Mouse (Mus musculus): ENCODE measurements at regions not wholly inside any gene's neighbourhood (a gene's known extent, or its start where the extent isn't known, plus 50 kb on each side); places are given as distances from the start of the nearest gene placed in this dataset.

DNA sequence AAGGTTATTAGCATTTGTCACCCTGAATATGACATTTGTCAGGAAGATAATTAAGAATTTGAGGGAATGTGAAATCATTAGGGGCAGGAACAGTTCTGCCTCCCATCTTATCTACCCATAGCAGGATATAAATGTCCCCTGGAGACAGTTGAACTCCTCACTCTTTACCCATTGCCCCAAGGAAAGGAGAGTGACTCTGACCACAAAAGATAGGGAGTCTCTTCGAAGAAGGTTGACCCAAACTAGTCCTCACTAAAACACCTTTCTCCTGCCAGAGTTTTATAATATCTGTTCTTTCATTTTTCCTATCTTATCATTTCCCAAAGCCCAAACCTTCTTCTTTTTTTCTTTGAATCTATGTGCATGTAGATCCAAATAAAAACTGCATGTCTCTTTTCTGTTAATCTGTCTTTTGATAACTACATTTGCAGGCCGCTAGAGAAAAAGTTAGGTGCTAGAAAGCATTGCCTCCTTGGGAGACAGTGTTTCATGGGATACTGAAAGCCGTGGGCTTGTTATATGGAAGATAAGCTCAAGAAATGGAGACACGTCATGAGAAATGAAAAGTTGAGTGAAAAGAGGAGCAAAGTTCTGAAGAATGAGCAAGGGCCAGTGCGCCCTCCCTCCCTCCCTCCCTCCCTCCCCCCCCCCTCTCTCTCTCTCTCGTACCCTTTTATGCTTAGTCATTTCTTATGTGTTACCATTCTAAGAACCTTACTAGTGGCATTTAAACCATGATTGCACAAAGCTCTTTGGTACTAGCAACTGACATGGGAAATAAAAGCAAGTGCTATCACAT lies 341.6 kb downstream of the Rnd3 start:
- in situ Hi-C loops (cut with MboI; ENCODE audit: unreplicated experiment in 2 of 2) = no loop called here

DNA sequence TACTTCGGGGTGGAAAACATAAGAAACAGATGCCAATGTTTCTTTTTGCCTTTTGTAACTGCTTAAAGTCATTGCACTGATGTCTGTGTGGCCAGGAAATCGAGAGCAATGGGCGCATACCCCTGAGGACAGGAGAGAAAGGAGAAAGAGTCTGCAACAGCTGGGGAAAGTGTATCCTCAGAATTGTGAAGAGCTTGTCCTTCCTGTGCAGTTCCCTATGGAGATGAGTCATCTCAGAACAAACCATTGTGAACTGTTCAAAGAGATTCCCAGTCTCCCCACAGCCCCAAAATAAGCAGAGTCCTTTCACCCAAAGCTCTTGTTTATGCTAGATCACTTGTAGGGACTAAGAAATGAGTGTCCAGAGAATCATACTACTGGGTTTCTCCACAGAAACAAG lies 343.3 kb downstream of the Rnd3 start:
- in situ Hi-C loops (cut with MboI; ENCODE audit: unreplicated experiment in 2 of 2) = no loop called here

DNA sequence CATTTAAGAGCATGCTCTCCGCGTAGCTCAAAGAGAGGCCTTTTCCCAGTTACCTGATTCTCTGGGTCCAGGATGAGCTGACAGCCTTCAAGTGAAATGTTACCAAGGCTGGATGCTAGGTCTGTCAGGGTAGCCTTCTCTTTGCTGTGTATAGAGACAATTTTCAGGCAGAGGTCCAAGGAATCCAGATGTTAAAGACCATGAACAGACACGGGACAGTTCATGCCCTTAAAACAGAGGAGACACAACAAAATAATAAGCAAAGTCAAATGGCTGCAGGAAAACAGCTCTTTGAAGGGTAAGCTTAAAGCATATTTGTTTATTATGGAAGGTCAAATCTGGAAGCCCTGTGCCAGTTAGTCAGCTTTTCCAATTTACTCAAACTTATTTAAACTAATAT lies 352.8 kb downstream of the Rnd3 start:
- in situ Hi-C loops (cut with MboI; ENCODE audit: unreplicated experiment in 2 of 2) = no loop called here

DNA sequence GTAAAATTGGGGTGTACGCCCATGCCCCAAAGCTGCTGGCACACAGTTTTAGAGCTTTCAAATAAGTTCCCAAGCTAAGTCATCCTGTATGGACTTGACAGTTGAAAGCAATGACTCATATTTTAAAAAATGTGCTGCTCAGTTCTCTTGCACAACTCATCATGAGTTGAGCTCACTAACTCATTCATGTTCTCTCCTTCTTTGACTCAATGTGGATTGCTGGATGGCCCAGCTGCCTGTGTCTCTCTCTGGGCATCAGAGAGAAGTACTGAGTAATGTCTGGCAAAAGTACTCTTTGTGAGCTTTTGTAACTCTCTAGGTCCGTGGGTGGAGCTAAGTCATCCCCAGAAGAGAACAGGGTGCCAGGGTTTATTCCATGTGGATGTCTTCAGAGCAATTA lies 355.3 kb downstream of the Rnd3 start:
- in situ Hi-C loops (cut with MboI; ENCODE audit: unreplicated experiment in 2 of 2) = no loop called here

DNA sequence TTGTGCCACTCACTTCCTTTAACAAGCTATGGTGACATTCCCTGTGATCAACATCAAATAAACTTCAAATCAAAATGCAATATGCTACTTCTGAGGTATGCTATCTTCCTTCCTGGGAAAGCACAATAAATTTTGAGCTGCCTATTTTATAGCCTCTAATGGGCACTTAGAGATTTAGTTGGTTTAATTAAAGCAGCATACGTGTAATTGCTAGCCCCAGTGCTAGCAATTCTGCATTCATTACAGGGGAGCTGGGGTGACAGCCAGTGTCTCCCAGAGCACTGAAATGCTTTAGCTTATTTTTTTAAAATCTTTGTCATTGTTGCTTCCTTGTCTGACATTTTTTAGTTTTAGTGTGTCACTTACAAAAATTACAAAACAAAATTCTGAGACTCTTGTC lies 355.8 kb downstream of the Rnd3 start:
- in situ Hi-C loops (cut with MboI; ENCODE audit: unreplicated experiment in 2 of 2) = no loop called here

DNA sequence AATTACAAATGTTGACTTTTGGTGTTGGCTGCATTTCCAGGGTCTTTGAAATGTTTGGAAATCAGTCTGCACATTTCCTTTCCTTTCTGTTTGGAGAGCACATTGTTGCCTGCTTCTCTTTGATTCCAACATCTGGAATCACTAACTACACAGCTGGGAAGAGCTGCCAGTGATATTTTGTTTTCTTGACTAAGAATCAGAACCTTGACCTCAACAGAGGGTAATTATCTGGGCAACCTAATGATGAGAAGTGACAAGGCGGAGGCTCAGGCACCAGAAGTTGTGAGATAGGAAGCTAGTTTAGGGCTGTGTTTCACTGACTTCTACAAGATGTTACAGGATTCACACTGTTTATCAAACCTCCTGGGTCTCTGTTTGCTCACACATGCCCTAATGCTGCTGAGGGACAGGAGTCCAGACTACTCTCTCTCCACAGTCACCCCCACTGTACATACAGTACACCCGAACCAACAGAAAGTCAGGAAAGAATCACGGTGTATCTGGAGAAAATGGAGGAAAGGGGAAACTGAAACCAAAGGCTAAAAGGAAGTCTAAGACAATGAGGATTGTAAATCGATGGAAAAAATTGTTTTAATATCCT lies 359.8 kb downstream of the Rnd3 start:
- in situ Hi-C loops (cut with MboI; ENCODE audit: unreplicated experiment in 2 of 2) = no loop called here

DNA sequence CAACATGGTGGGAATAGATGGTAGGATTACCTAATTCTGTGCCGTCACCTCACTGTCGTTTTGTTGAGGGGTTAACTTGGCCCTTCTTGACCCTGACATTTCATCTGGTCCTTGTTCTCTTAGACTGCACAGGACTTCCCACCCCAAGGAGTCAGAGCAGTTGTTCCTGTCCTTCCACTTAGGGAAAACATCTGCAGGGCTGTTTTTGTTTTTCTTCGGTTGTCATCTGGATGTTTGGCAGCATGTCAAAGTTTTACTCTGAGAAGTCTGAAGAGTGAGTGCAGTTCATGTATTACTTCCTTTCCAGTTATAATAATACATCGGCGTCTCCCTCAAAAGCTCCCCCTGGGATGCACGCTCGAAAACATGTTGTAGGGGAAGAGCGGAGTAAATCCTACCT lies 376.8 kb downstream of the Rnd3 start:
- in situ Hi-C loops (cut with MboI; ENCODE audit: unreplicated experiment in 2 of 2) = no loop called here

DNA sequence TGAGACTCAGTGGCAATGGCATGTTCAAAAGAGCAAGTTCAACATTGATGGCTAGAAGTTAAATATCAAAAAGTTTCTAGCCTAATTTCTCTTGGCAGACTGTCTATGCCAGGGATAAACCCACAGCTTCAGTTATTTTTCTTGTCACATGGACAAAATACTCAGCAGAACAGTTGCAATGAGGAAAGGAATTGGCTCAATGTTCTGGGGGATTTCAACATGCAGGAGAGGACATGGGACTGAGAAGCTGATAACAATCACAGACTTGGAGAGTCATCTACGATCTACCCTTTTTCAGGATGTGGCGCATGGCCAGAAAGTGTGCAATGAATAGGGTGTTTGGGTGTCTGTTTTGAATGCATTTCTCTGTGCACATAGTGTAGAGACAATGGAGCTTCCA lies 389.9 kb downstream of the Rnd3 start:
- in situ Hi-C loops (cut with MboI; ENCODE audit: unreplicated experiment in 2 of 2) = no loop called here

DNA sequence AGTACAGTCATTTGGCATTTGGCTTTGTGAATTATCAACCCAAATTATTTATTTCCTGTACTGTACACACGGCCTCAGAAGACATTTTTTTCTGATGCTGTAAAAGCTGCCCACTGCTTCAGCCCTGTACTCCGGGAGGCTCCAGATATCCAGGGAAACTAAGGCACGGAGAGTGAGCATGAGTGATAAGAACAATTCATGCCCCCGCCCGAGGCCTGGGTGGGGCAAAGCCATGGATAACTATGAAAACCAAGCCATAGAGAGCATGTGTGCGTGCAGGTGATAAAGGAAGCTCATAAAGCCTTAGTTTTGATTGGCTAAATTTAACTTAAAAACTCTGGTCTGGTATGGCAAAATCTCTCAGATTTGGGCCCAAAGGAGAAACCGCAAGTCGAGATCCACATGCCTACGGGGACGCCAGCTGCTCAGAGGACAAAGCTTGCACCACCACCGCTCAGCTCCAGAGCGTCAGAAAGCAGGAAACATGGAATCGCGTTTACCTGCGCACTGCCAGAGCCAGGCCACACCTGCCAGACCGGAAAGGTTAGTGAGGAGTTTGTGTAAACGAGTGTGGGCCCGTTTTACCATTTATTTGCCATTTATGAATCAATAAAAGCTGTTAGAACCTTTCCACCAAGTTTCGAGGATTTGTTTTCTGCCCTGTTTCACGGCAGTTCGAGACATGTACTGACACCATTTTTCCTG lies 390.9 kb downstream of the Rnd3 start:
- in situ Hi-C loops (cut with MboI; ENCODE audit: unreplicated experiment in 2 of 2) = no loop called here

DNA sequence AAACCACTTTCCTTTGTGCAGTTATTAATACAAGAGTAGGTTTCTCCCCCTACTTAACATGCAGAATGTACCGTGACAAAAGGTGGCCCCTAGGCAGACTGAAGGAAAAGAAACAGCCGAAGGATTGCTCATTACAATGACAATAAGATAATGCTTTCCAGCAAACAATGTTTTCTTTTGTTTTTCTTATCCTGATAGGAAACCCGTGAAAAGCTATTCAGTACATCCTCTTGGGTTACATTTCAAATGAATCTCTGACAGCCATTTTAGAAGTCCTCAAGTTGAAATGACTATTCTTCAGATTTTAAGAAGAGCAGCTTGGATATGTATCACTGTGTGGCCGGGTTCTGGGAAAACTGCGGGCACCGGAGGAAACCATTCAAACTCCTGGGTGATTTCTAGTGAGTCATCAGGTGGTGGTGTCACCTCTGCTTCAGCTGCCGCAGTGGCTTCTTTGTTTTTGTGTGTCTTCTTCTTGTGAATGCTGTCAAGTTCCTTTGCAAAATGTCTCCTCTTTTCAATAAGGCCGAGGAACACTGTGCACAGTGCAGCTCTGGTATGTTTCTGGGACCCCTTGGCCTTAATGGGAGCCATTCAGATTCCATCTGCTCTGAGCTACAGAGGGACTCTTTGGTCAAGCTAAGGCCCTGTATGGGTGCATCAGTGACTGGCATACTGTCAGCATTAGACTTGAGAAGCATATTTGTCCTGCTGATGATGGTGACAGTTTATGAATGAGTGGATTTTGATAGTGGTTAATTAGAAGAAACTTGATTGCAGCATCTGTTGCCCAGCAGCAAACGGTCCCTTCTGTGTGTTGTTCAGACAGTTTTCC lies 393.1 kb downstream of the Rnd3 start:
- in situ Hi-C loops (cut with MboI; ENCODE audit: unreplicated experiment in 2 of 2) = no loop called here

DNA sequence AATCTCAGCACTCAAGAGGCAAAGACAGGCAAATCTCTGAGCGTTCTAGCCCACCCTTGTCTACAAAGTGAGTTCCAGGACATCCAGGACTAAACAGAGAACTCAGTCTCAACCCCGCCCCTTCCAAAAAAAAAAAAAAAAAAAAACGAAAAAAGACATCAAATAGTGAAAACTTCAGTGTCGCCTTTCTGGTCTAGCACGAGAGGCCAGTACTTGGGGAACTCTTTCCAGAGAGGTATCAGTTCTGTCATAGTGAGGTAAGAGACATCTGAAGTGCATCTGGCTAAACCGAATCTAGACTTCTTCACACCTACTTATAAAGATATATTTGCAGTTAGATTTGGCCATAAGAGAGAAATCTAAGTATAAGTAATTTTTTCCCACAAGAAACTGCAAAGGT lies 393.8 kb downstream of the Rnd3 start:
- in situ Hi-C loops (cut with MboI; ENCODE audit: unreplicated experiment in 2 of 2) = no loop called here

DNA sequence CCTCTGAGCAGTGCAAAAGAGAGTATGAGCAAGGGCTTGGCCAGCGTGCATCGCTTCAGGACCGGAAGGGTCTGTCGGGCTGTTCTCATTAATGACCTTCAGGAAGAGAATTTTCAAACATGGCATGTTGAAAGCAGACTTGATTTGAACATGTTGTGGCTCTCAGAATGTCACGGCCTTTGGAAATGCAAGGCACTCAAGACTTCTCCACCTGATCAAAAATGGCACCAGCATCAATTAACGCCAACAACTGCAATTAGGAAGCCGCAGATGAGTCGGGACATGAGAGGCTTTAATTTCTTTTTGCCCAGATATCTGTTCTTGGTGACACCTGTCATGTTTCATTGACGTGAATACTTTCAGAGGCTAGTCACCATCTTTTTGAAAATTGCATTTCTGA lies 396.5 kb downstream of the Rnd3 start:
- in situ Hi-C loops (cut with MboI; ENCODE audit: unreplicated experiment in 2 of 2) = no loop called here

DNA sequence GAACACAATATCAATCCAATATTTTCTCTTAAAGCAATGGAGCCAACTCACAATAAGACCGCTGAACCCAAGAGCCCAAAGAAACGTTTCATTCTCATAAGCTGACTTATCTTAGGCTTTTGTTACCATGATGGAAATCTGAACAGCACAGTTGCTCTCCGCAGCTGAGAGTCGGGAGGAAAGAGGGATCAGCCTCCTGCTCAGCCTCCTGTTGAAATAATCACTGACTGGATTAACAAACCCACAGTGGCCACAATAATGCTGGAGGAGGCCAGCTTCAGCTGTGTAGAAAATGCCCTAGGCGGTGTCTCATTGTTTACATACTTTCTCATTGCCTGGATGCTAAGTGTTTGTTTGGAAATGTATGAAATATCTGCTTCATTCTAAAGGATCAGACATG lies 398.1 kb downstream of the Rnd3 start:
- in situ Hi-C loops (cut with MboI; ENCODE audit: unreplicated experiment in 2 of 2) = no loop called here

DNA sequence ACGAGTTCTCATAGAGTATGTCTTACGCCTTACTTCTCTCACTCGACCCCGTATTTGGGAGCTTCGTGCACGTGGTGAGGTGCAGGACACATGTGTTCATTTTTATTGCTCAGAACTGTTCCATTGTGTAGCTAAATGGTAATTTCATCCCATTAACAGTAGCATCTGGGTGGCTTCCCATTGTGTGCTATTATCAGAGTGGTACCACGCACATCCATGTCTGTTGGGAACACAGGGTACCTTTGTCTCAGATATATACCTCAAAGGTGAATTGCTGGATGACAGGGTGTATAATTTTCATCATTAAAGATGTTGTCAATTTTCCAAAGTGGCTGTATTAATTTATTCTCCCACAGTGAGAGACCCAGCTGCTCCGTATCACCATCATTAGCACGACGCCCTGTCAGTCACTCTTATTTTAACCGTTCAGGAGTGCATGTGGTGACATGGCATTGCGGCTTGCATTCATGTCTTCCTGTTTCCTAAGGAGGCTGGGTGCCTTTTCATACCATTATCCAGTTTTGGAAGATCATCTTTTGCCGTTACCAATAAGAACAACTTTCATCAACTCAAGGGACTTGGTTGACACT lies 404.2 kb downstream of the Rnd3 start:
- in situ Hi-C loops (cut with MboI; ENCODE audit: unreplicated experiment in 2 of 2) = no loop called here

DNA sequence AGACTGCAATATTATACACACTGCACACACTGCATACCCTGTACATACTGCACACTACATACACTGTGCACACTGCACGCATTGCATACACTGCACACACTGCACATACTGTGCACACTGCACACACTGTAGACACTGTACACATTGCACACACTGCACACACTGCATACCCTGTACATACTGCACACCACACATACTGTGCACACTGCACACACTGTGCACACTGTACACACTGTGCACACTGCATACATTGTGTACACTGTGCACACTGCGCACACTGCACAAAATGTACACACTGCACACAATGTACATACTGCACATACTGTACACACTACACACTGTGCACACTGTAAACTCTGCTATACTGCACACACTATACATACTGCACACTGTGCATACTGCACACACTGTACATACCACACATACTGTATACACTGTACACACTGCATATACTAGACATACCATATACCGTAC lies 405.1 kb downstream of the Rnd3 start:
- in situ Hi-C loops (cut with MboI; ENCODE audit: unreplicated experiment in 2 of 2) = no loop called here

DNA sequence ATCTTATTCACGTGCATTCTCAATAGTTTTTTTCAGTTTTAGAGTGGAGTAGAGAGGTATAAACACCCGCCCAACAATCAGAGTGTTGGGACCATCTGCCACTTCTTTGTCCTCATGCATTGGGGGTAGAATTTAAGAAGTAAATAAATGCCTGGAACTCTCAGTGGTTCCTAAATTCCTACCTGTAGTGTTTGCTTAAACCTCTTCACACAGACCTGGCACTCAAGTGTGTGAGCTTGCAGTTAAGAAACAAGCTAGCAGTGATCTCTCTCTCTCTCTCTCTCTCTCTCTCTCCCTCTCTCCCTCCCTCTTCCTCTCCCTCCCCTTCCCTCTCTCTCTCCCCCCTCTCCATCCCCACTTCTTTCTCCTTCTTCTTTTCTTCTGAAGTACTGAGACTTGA lies 406.5 kb downstream of the Rnd3 start:
- in situ Hi-C loops (cut with MboI; ENCODE audit: unreplicated experiment in 2 of 2) = no loop called here

DNA sequence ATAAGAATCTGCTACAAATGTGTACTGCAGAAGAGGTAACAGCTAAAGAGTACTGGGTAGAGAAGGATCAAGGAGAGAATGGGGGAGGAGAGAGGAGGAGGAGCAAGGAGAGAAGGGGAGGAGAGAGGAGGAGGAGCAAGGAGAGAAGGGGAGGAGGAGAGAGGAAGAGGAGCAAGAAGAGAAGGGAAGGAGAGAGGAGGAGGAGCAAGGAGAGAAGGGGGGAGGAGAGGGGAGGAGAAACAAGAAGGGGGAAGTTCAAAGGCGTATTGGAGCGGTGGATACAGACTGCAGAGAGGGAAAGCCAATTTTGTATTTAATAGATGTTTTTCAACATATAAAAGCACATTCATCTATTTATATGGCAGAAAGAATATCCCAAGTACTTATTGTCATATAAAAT lies 407.6 kb downstream of the Rnd3 start:
- in situ Hi-C loops (cut with MboI; ENCODE audit: unreplicated experiment in 2 of 2) = no loop called here

DNA sequence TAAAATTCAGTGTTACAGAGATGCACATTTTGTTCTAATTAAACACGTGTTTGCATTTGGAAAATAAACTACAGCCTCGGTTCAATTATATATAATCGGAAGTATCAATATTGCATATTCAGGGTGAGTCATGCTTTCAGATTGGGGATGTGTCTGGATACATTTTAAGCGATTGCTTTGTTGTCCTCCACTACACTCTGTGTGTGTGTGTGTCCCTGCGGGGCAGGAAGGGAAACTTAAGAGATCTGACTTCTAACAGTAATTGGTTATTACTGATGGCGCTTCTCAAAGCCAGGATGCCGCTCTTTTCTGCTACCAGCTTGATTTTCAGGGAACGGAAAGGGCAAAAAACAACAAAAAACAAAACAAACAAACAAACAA lies 409.3 kb downstream of the Rnd3 start:
- in situ Hi-C loops (cut with MboI; ENCODE audit: unreplicated experiment in 2 of 2) = no loop called here

DNA sequence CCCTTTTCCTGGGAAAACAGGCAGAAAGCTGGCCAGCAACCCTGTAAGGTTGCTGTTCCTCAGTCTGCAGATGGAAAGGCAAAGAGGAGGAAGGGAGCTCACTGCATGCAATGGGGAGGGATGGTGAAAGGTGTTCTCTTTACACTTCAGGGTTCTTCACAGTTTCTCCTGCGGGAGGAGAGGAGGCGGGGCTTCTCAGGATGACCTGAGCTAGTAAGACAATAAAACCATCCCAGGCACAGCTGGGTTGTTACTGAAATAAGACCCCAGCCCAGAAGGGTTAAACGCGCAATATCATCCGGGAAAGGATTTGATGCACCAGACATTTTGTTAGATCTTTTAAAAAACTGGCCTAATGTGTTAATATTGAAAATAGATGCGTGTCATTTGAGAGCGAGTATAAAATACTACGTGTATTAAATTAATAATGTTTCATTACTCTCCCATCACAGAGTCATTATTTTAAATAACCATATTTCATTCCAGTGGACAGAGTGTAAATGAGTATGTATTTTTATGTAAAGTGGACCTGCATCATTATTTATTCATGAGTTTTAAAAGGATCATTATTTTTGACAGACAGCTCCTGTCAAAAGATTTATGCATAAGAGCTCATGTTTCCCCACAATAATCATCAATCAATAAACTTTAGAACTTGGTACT lies 409.8 kb downstream of the Rnd3 start:
- in situ Hi-C loops (cut with MboI; ENCODE audit: unreplicated experiment in 2 of 2) = no loop called here

DNA sequence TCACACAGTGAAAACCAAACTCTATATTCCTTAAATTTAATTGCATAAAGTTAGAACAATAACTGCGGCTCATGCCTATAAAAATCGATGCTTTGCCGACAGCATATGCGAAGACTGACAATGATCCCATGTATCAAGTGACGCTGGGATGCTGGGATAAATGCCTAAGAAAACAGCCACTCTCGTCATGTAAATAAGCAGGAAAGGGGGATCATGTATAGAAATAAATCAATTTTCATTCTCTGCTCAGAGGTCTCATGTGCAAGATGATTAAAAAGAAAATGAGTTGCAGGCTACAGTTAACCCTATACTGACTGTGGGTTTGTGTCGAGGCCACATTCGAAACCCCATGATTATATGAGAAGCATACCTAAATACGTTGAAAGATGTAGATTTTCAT lies 411.2 kb downstream of the Rnd3 start:
- in situ Hi-C loops (cut with MboI; ENCODE audit: unreplicated experiment in 2 of 2) = no loop called here
